Mouse (Mus musculus) olfactory bulb, adult 2 months (tissue): Measurements from ENCODE around the gene Dcaf8. TPM values are rescaled to one million over a fixed set of nuclear protein-coding genes. Genes with fewer than 3 reads are reported as not detected.

Experiments used
- H3K27ac ChIP-seq: fragments of 200-500 bp; 2 replicates; pipeline ENCODE4 v1.5.1; 2012; ENCODE audit warnings: low read depth, low read length; ENCODE audit not compliant: insufficient read depth
- H3K4me1 ChIP-seq: fragments of 200-500 bp; 2 replicates; pipeline ENCODE4 v1.6.1; 2012; ENCODE audit warnings: low read length; ENCODE audit not compliant: control insufficient read depth, insufficient read depth
- H3K4me3 ChIP-seq: fragments of 200-500 bp; 2 replicates; pipeline ENCODE4 v1.5.1; 2012; ENCODE audit warnings: mild to moderate bottlenecking, low read depth, low read length, moderate library complexity; ENCODE audit not compliant: insufficient read depth
- CTCF ChIP-seq: fragments of 200-500 bp; IDR thresholded peaks from 2 replicates; pipeline ENCODE4 v1.5.1; 2012; ENCODE audit warnings: low read depth, mild to moderate bottlenecking, low read length, moderate library complexity; ENCODE audit not compliant: insufficient read depth
- POLR2A ChIP-seq: fragments of 200-500 bp; IDR thresholded peaks from 2 replicates; pipeline ENCODE4 v1.6.1; 2012; ENCODE audit warnings: mild to moderate bottlenecking, low read depth, low read length, moderate library complexity; ENCODE audit not compliant: insufficient read depth
- WGBS: fragments of 180-500 bp; shearing (Covaris S2); methylation state at CpG from one replicate; pipeline ENCODE4 v1.1.7; 2018; 5-methylcytosine and 5-hydroxymethylcytosine counted together
- polyA plus RNA-seq: library from polyadenylated mRNA; stranded (reverse); fragments of >200 nt; gene quantifications from 2 replicates; pipeline ENCODE4 v1.2.4, GENCODE M21; 2012; ENCODE audit warnings: low replicate concordance; ENCODE audit not compliant: missing spikeins, insufficient read depth, insufficient read length

The Dcaf8 gene
- polyA plus RNA-seq, 1 experiment = 96.2 TPM

DNA sequence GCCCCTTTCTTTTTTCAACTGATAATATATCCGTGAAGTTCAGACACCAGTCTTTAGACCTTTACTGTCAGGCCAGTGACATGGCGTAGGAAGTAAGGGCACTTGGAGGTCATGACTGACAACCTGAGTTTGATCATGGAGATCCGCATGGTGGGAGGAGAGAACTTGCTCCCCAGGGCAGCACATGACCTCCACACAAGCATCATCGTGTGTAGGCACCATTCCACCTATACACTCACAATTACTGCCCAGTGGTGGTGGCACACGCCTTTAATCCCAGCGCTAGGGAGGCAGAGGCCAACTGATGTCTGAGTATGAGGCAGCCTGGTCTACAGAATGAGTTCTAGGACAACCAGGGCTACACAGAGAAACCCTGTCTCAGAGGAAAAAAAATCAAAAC lies 23.3 kb upstream of the Dcaf8 start:
- 80% methylated on average over 6 of the region's 6 CpGs for WGBS
- TF ChIP-seq POLR2A (no peak), CTCF (no peak)
- H3K27ac ChIP-seq = no peak overlapping the region
- peaks cover 7% of the 10 kb centered on the region for H3K4me1 ChIP-seq
- no peak overlapping the region for H3K4me3 ChIP-seq

DNA sequence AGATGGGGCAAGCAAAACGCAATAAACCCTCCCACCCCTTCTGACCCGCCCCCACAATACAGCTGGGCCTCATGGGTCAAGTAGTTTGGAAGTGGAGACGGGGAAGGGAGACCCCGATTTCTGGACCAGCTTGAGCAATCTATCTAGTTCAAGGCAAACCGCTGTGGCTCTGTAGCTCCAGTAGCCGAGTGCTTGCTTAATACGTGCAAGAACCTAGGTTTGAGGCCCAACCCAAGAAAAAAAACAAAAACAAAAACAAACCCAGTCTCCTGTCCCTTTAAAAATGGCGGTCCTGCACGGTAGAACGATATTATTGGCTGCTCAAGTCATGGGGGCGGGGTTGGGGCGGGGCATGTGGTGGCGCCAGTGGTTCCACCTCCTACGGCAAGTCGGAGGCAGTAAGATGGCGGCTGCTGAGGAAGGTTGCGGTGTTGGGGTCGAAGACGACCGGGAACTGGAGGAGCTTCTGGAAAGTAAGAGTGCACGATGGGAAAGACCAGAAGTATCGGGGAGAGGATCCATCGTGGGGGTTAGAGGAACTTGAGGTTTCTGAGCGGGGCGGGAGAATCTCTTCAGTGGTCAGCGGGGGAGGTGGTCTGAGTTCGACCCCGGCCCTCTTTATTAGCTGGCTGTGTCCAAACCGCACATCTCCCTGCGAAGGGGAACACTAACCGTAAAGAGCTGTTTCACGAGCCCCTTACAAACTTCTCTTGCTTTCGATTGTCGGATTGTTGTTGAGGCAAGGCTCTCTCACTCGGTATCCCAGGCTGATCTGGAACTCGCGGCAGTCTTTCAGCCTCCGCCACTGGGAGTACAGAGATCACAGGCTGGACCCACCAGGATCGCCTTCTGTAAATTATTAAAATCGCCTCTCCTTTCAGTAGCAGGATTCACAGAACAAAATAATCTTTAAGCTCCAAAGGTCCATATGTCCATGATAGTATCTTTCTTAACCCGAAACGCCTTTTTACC lies 21.2 kb upstream of the Dcaf8 start, which contains the start of gene Pex19:
TSS of gene Pex19 (plus strand) at position 380 of the 972 bp plus-strand sequence.
- TF ChIP-seq CTCF = no peak
- peak; percentile 54; the same call in 1 of the 2 replicates for TF ChIP-seq POLR2A
- peaks cover 7% of the 10 kb centered on the region for H3K4me1 ChIP-seq
- H3K4me3 ChIP-seq = peak within 1 kb of the TSS; percentile 57
- whole genome bisulfite sequencing = under 1% methylated on average over 42 of the region's 42 CpGs
- H3K27ac ChIP-seq = no peak within 1 kb of the TSS

DNA sequence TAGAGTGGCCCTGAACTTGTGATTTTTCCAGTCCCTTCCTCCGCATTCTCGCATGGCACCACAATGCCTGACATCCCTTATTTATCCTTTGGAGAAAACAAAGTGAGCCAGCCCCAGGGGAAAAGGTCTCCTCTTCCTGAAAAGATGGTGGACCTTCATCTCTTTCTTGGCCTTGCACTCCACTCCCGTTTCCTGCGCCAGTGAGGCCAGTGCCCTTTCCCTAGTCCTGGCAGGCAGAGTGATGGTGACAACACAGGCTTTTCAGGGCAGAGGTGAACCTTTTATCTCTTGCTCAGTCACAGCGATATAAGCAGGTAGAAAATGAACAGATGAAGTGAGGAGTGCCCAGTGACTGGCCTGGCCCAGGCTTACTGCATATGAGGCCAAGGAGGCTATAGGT lies 20.4 kb upstream of the Dcaf8 start:
- H3K27ac ChIP-seq = no peak overlapping the region
- WGBS = 40% methylated on average over 5 of the region's 5 CpGs
- TF ChIP-seq POLR2A (no peak), CTCF (no peak)
- H3K4me3 ChIP-seq = peak overlapping the region; percentile 31
- peaks cover 7% of the 10 kb centered on the region for H3K4me1 ChIP-seq

DNA sequence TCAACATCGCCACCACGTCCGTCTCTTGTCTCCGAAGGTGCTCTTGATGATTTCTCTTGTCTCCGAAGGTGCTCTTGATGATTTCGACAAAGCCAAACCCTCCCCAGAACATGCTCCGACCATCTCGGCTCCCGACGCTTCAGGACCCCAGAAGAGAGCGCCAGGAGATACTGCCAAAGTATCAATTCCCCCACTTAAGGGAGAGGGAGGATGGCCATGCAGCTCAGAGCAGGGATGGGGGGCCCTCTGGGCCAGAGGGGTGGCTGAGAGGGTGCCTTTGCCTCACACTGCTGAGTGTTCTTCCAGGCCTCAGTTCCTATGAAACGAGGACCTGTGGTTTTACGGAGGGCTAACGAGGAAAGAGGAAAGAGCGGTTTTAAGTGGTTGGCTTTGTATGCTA lies 19.3 kb upstream of the Dcaf8 start:
- peaks cover 7% of the 10 kb centered on the region for H3K4me1 ChIP-seq
- TF ChIP-seq CTCF (no peak), POLR2A (no peak)
- no peak overlapping the region for H3K4me3 ChIP-seq
- 89% methylated on average over 15 of the region's 15 CpGs for WGBS
- H3K27ac ChIP-seq = no peak overlapping the region

DNA sequence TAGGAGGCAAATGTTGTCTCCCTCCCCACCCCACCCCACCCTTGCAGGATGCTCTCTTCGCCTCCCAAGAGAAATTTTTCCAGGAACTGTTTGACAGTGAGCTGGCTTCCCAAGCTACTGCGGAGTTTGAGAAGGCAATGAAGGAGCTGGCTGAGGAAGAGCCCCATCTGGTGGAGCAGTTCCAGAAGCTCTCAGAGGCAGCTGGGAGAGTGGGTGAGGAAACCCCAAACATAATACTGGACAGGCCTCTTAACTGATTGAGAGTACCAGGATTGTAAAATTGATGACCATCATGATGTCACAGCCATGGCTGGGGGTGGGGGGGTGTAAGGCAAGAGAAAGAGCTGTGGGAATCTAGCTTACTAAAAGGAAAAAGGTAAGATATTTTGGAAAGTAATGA lies 18.8 kb upstream of the Dcaf8 start:
- TF ChIP-seq POLR2A (no peak), CTCF (no peak)
- Histone ChIP-seq H3K4me3 (no peak overlapping the region), H3K27ac (no peak overlapping the region), H3K4me1 (peaks cover 7% of the 10 kb centered on the region)
- WGBS = 26% methylated on average over 2 of the region's 2 CpGs

DNA sequence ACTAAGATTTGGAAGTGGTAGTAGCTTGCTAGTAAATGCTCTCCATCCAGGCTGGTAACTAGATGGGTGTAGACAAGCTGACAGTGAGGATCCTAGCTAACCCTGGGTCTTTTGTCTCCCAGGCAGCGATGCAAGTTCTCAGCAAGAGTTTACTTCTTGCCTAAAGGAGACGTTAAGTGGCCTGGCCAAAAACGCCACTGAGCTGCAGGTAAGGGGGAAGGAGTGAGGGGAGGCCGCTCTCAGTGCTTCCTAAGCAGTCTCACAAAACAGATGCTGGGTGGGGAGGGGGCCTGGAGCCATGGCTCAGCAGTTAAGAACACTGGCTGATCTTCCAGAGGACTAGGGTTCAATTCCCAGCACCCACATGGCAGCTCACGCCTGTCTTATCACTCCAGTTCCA lies 18.1 kb upstream of the Dcaf8 start:
- no peak for TF ChIP-seq POLR2A
- TF ChIP-seq CTCF = no peak
- peaks cover 7% of the 10 kb centered on the region for H3K4me1 ChIP-seq
- WGBS = 93% methylated on average over 5 of the region's 5 CpGs
- H3K27ac ChIP-seq = no peak overlapping the region
- H3K4me3 ChIP-seq = no peak overlapping the region

DNA sequence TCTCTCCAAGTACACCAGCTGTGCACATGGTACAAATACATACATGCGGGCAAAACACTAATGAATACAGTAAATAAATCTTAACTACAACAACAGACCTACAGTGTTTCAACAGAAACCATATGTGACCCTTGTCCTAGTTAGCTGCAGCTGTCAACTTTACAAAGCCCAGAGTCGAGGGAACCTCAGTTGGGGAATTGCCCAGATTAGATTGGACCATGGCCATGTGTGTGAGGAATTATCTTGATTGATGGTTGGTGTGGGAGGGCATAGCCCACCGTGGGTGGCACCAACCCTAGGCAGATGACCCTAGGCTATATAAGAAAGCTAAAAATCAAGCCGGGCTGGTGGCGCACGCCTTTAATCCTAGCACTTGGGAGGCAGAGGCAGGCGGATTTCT lies 15.6 kb upstream of the Dcaf8 start:
- TF ChIP-seq POLR2A (no peak), CTCF (no peak)
- no peak overlapping the region for H3K27ac ChIP-seq
- H3K4me1 ChIP-seq = peaks cover 7% of the 10 kb centered on the region
- WGBS = 74% methylated on average over 7 of the region's 7 CpGs
- H3K4me3 ChIP-seq = no peak overlapping the region

DNA sequence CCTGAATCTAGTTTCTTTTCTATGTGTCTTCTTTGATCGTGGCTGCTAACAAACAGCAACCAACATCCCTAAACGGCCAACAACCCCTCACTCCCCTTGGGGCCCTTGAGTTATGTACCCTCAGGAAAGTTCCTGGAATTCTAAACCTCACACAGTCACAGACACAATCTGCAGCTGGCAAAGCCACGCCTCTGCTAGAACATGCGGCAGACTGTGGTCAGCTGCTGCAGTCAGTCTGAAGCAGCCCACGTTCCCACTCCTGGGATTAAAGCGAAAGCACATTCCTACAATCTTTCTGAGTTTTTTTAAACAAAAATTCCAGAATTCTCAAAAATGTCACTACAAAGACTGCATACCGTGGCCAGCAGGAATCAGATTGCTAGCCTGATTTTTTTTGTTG lies 14.3 kb upstream of the Dcaf8 start:
- TF ChIP-seq POLR2A = no peak
- TF ChIP-seq CTCF = no peak
- H3K27ac ChIP-seq = no peak overlapping the region
- 86% methylated on average over 7 of the region's 7 CpGs for WGBS
- no peak overlapping the region for H3K4me3 ChIP-seq
- H3K4me1 ChIP-seq = peaks cover 1% of the 10 kb centered on the region; the same call in 1 of the 2 replicates

DNA sequence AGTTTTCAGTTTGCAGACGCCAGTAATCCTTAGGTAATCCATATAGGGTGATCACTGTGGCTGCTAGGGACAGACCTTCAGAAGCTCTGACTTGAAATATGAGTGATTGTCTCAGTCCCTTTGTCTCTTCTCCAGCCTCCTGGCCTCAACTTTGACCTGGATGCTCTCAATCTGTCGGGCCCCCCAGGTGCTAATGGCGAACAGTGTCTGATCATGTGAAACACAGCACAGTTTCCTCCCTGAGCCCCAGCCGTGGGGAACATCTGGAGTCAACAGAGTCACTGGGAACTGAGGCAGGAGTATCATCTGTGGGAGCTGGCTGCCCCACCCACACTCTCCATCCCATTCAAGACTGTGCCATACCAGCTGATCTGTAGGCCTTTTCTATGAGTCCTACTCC lies 13.8 kb upstream of the Dcaf8 start:
- WGBS = 88% methylated on average over 4 of the region's 4 CpGs
- TF ChIP-seq POLR2A (no peak), CTCF (no peak)

More for the DNA sequence above, 13.8 kb upstream of the Dcaf8 start:
- H3K4me1 ChIP-seq = no peaks in the 10 kb centered on the region
- no peak overlapping the region for H3K27ac ChIP-seq
- no peak overlapping the region for H3K4me3 ChIP-seq
